ENCODE assay signal across 10 mouse cellular contexts in the genomic region with DNA sequence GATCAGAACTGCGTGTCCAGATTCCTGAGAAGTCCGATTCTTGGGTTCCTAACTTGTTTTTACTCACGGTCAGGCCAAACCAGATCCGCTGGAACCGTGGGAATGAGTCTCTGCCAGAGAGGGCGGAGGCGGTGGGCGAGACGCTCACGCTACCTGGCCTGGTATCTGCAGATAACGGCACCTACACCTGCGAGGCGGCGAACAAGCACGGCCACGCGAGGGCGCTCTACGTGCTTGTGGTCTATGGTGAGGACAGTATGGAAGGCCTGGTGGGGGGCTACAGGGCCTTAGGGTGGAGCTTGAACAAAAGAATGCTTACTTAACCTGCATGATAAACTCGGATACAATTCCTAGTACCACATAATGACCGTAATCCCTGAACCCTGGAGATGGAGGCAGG. TPM values are rescaled to one million over a fixed set of nuclear protein-coding genes. Genes with fewer than 3 reads are reported as not detected.
DNase-seq lines count a peak whose midpoint lies in the region; ATAC-seq and TF ChIP-seq lines count a peak whose summit lies in the region.
"Had no signal": no experiment of that assay in that cellular context is flagged by ENCODE, and none has a peak within 500 bp of the region (broad histone marks: within the 10 kb centered on the region; RNA-seq: fewer than 3 reads in every experiment).

No protein-coding gene starts in this region.

- peaks cover 24% of the 10 kb centered on the region for H3K27me3 ChIP-seq in intestine, postnatal 0 days (replicated peaks; ENCODE audit: control insufficient read depth, insufficient read depth, low read length)
- H3K27me3 ChIP-seq in intestine, embryonic 16.5 days (replicated peaks; ENCODE audit: control insufficient read depth, insufficient read depth, low read length) = peaks cover 32% of the 10 kb centered on the region
- no peaks in the 10 kb centered on the region for H3K27me3 ChIP-seq in ES-Bruce4 (ENCODE audit: control insufficient read depth, insufficient read depth, low read length, poor library complexity, severe bottlenecking)

- no peak overlapping the region for H3K27ac ChIP-seq in intestine, postnatal 0 days (ENCODE audit: low read depth, low read length)
- no peak overlapping the region for H3K27ac ChIP-seq in intestine, embryonic 16.5 days (ENCODE audit: low read length)
- no peak overlapping the region for H3K27ac ChIP-seq in ES-Bruce4 (ENCODE audit: insufficient read depth, low read length)
- H3K27ac ChIP-seq: heart, embryonic 13.5 days had no signal

- H3K9ac ChIP-seq in intestine, postnatal 0 days (ENCODE audit: low read depth, low read length) = no peak overlapping the region
- no peak overlapping the region for H3K9ac ChIP-seq in intestine, embryonic 16.5 days (ENCODE audit: low read depth, low read length)
- no peak overlapping the region for H3K9ac ChIP-seq in ES-Bruce4 (ENCODE audit: low read depth, poor library complexity, severe bottlenecking)
- H3K9ac ChIP-seq: heart, embryonic 13.5 days had no signal

- no peak for DNase-seq in brain, embryonic 14.5 days (ENCODE audit: low read depth)
- DNase-seq in spleen, adult 12 weeks (ENCODE audit: low spot score) = peak; percentile 21
- no peak for DNase-seq in urinary bladder, adult 2 months (ENCODE audit: low spot score)
- no peak for DNase-seq in left cerebral cortex, postnatal 10 days (ENCODE audit: extremely low spot score in 1 of 2, low spot score in 2 of 2)

- intact Hi-C loops in left cerebral cortex, postnatal 10 days (cut with DNase I) = no loop called here

- no peaks in the 10 kb centered on the region for H3K9me3 ChIP-seq in intestine, postnatal 0 days (ENCODE audit: control insufficient read depth)
- H3K9me3 ChIP-seq in intestine, embryonic 16.5 days (ENCODE audit: control insufficient read depth, low read length) = peaks cover 6% of the 10 kb centered on the region; the same call in 1 of the 2 replicates
- H3K9me3 ChIP-seq in ES-Bruce4 (replicated peaks; ENCODE audit: control insufficient read depth, insufficient read depth, low read length, poor library complexity, severe bottlenecking) = no peaks in the 10 kb centered on the region
- H3K9me3 ChIP-seq: heart, embryonic 13.5 days had no signal

- TF ChIP-seq CTCF in intestine, postnatal 0 days (IDR thresholded peaks at IDR 0.05; ENCODE audit: low read depth) = peak; percentile 57
- TF ChIP-seq CTCF in ES-Bruce4 (IDR thresholded peaks at IDR 0.05; ENCODE audit: low read depth, low read length) = peak; percentile 91
- peak; percentile 30; the same call in 1 of the 2 replicates for TF ChIP-seq CTCF in brain, embryonic 14.5 days (IDR thresholded peaks at IDR 0.05; ENCODE audit: borderline replicate concordance, extremely low read depth, insufficient read depth, insufficient read length)

- ATAC-seq in intestine, postnatal 0 days = no peak
- no peak for ATAC-seq in intestine, embryonic 16.5 days

- H3K4me2 ChIP-seq in intestine, postnatal 0 days (replicated peaks; ENCODE audit: low read depth) = no peak overlapping the region
- no peak overlapping the region for H3K4me2 ChIP-seq in intestine, embryonic 16.5 days (ENCODE audit: low read depth, low read length)
- H3K4me2 ChIP-seq: heart, embryonic 13.5 days had no signal

- H3K4me1 ChIP-seq in intestine, postnatal 0 days (replicated peaks; ENCODE audit: control insufficient read depth, insufficient read depth, low read length) = no peaks in the 10 kb centered on the region
- H3K4me1 ChIP-seq in intestine, embryonic 16.5 days (ENCODE audit: control insufficient read depth, insufficient read depth, low read length) = peaks cover 32% of the 10 kb centered on the region
- H3K4me1 ChIP-seq in ES-Bruce4 (ENCODE audit: control insufficient read depth, insufficient read depth, low read length) = peaks cover 4% of the 10 kb centered on the region

- TF ChIP-seq POLR2A in ES-Bruce4 (IDR thresholded peaks at IDR 0.05; ENCODE audit: insufficient read depth, low read length) = no peak
- no peak for TF ChIP-seq POLR2A in brain, embryonic 14.5 days (IDR thresholded peaks at IDR 0.05; ENCODE audit: borderline replicate concordance, extremely low read depth, insufficient read depth, insufficient read length, poor library complexity, severe bottlenecking)

- no peak overlapping the region for H3K4me3 ChIP-seq in intestine, postnatal 0 days (ENCODE audit: low read depth, low read length)
- no peak overlapping the region for H3K4me3 ChIP-seq in intestine, embryonic 16.5 days (ENCODE audit: low read length)
- no peak overlapping the region for H3K4me3 ChIP-seq in ES-Bruce4 (ENCODE audit: low read depth, low read length)
- H3K4me3 ChIP-seq: heart, embryonic 13.5 days had no signal

- no peaks in the 10 kb centered on the region for H3K36me3 ChIP-seq in intestine, postnatal 0 days (ENCODE audit: control insufficient read depth, insufficient read depth)
- H3K36me3 ChIP-seq in intestine, embryonic 16.5 days (ENCODE audit: control insufficient read depth, insufficient read depth, low read length) = no peaks in the 10 kb centered on the region
- H3K36me3 ChIP-seq in ES-Bruce4 (ENCODE audit: control insufficient read depth, insufficient read depth, low read length, poor library complexity, severe bottlenecking) = no peaks in the 10 kb centered on the region
- H3K36me3 ChIP-seq: heart, embryonic 13.5 days had no signal

- WGBS in intestine, postnatal 0 days = 39% methylated on average over 21 of the region's 21 CpGs
- 46% methylated on average over 21 of the region's 21 CpGs for WGBS in intestine, embryonic 16.5 days

- TF ChIP-seq EP300 in ES-Bruce4 (IDR thresholded peaks at IDR 0.05; ENCODE audit: insufficient read depth, low read depth, low read length) = no peak

RNA-seq across cellular contexts. Expression of a gene that starts 5.3 kb away (rescaled TPM):
- polyA plus RNA-seq in intestine, postnatal 0 days (2015; fragmentation: Nextera tagmentation; extraction: Ambion mirVana) = 11.2 and 12.8 TPM in 2 replicates
- polyA plus RNA-seq in intestine, embryonic 16.5 days (2015; fragmentation: Nextera tagmentation; extraction: Ambion mirVana) = 26.3 and 26.6 TPM in 2 replicates
- polyA plus RNA-seq in ES-Bruce4 (2011; ENCODE audit: insufficient read depth, insufficient read length, low read depth, missing spikeins) = 12.3 and 13.1 TPM in 2 replicates
- polyA plus RNA-seq in brain, embryonic 14.5 days (2012; rRNA removed) = 269 and 420 TPM in 2 replicates
- polyA plus RNA-seq in urinary bladder, adult 2 months (2012; rRNA removed) = 10.0 and 10.7 TPM in 2 replicates
- total RNA-seq in left cerebral cortex, postnatal 10 days (2021) = 10 to 100 TPM; 61.9 to 67.5 TPM

RNA-seq across cellular contexts. Expression of a gene that starts 10.8 kb away (rescaled TPM):
- 0.05 TPM in 1 of 2 replicates, not detected in the other for polyA plus RNA-seq in intestine, postnatal 0 days (2015; fragmentation: Nextera tagmentation; extraction: Ambion mirVana)
- polyA plus RNA-seq in intestine, embryonic 16.5 days (2015; fragmentation: Nextera tagmentation; extraction: Ambion mirVana) = 0.13 and 0.20 TPM in 2 replicates
- polyA plus RNA-seq in ES-Bruce4 (2011; ENCODE audit: insufficient read depth, insufficient read length, low read depth, missing spikeins) = not detected in 2 replicates
- not detected in 2 replicates for polyA plus RNA-seq in brain, embryonic 14.5 days (2012; rRNA removed)
- polyA plus RNA-seq in urinary bladder, adult 2 months (2012; rRNA removed) = not detected in 2 replicates
- not detected for total RNA-seq in left cerebral cortex, postnatal 10 days (2021)
- total RNA-seq: layer of hippocampus, postnatal 10 days; megakaryocyte-erythroid progenitor cell, adult 5-6 weeks had no signal

RNA-seq across cellular contexts. Expression of a gene that starts 19.7 kb away (rescaled TPM):
- polyA plus RNA-seq in intestine, postnatal 0 days (2015; fragmentation: Nextera tagmentation; extraction: Ambion mirVana) = 1.4 and 1.7 TPM in 2 replicates
- 1.2 and 1.5 TPM in 2 replicates for polyA plus RNA-seq in intestine, embryonic 16.5 days (2015; fragmentation: Nextera tagmentation; extraction: Ambion mirVana)
- polyA plus RNA-seq in ES-Bruce4 (2011; ENCODE audit: insufficient read depth, insufficient read length, low read depth, missing spikeins) = 10.4 and 12.2 TPM in 2 replicates
- polyA plus RNA-seq in brain, embryonic 14.5 days (2012; rRNA removed) = 178 and 268 TPM in 2 replicates
- polyA plus RNA-seq in urinary bladder, adult 2 months (2012; rRNA removed) = 10.0 and 19.2 TPM in 2 replicates
- total RNA-seq in left cerebral cortex, postnatal 10 days (2021) = 100 to 1,000 TPM; 305 to 320 TPM
- total RNA-seq: megakaryocyte-erythroid progenitor cell, adult 5-6 weeks had no signal

RNA-seq across cellular contexts. Expression of a gene that starts 29.0 kb away (rescaled TPM):
- 3.4 TPM in 2 replicates for polyA plus RNA-seq in intestine, postnatal 0 days (2015; fragmentation: Nextera tagmentation; extraction: Ambion mirVana)
- 3.3 and 4.1 TPM in 2 replicates for polyA plus RNA-seq in intestine, embryonic 16.5 days (2015; fragmentation: Nextera tagmentation; extraction: Ambion mirVana)
- 7.2 and 8.2 TPM in 2 replicates for polyA plus RNA-seq in ES-Bruce4 (2011; ENCODE audit: insufficient read depth, insufficient read length, low read depth, missing spikeins)
- 55.4 and 66.4 TPM in 2 replicates for polyA plus RNA-seq in brain, embryonic 14.5 days (2012; rRNA removed)
- 10.8 and 12.4 TPM in 2 replicates for polyA plus RNA-seq in urinary bladder, adult 2 months (2012; rRNA removed)
- total RNA-seq in left cerebral cortex, postnatal 10 days (2021) = 100 to 1,000 TPM; 105 to 110 TPM

RNA-seq across cellular contexts. Expression of a gene that starts 39.2 kb away (rescaled TPM):
- polyA plus RNA-seq in intestine, postnatal 0 days (2015; fragmentation: Nextera tagmentation; extraction: Ambion mirVana) = 6.9 and 7.8 TPM in 2 replicates
- 8.0 and 9.7 TPM in 2 replicates for polyA plus RNA-seq in intestine, embryonic 16.5 days (2015; fragmentation: Nextera tagmentation; extraction: Ambion mirVana)
- 29.5 and 38.0 TPM in 2 replicates for polyA plus RNA-seq in ES-Bruce4 (2011; ENCODE audit: insufficient read depth, insufficient read length, low read depth, missing spikeins)
- 1.4 and 2.1 TPM in 2 replicates for polyA plus RNA-seq in brain, embryonic 14.5 days (2012; rRNA removed)
- polyA plus RNA-seq in urinary bladder, adult 2 months (2012; rRNA removed) = 18.8 and 28.9 TPM in 2 replicates
- 1 to 10 TPM in 1 of 2 experiments, under 1 TPM in 1; 0.85 to 1.4 TPM for total RNA-seq in left cerebral cortex, postnatal 10 days (2021)

Comparison
In these comparisons a context has a peak if more than half of its experiments do, and no peak if none do; other contexts are left out.
1. CTCF ChIP-seq: peak in every context shown above with its lines; median percentile 91 in ES-Bruce4; 57 in intestine, postnatal 0 days; 30 in brain, embryonic 14.5 days.